Mouse (Mus musculus) stomach, embryonic 14.5 days (tissue): ENCODE data around the gene Ccdc73. TPM values are rescaled to one million over a fixed set of nuclear protein-coding genes. Genes with fewer than 3 reads are reported as not detected.

Experiments
- ATAC-seq: fragments of 200-750 bp; cut with Nextera tagmentation; 2 replicates; pipeline ENCODE4 v1.8.0; 2017; ENCODE audit warnings: low read depth, moderate TSS enrichment; ENCODE audit not compliant: insufficient number of reproducible peaks, insufficient read depth, low FRiP score
- H3K27ac ChIP-seq: fragments of 300-500 bp; sonication (generic); 2 replicates; pipeline ENCODE4 v1.5.1; 2014; ENCODE audit warnings: mild to moderate bottlenecking, low read length, moderate library complexity, mixed read lengths
- H3K27me3 ChIP-seq: fragments of 300-500 bp; sonication (generic); 2 replicates; pipeline ENCODE4 v1.6.1; 2014; ENCODE audit warnings: low read length, control low read depth, mixed read lengths; ENCODE audit not compliant: control insufficient read depth, insufficient read depth
- H3K36me3 ChIP-seq: fragments of 300-500 bp; sonication (generic); 2 replicates; pipeline ENCODE4 v1.6.1; 2014; ENCODE audit warnings: mild to moderate bottlenecking, control low read depth, low read length, moderate library complexity, mixed read lengths; ENCODE audit not compliant: control insufficient read depth, insufficient read depth
- H3K4me1 ChIP-seq: fragments of 300-500 bp; sonication (generic); 2 replicates; pipeline ENCODE4 v1.6.1; 2014; ENCODE audit warnings: low read length, control low read depth, mixed read lengths; ENCODE audit not compliant: control insufficient read depth, insufficient read depth
- H3K4me2 ChIP-seq: fragments of 300-500 bp; sonication (generic); replicated peaks from 2 replicates; pipeline ENCODE4 v1.6.1; 2014; ENCODE audit warnings: low read depth, low read length, control low read depth
- H3K4me3 ChIP-seq: fragments of 300-500 bp; sonication (generic); 2 replicates; pipeline ENCODE4 v1.5.1; 2014; ENCODE audit warnings: low read depth, low read length, control low read depth
- H3K9ac ChIP-seq: fragments of 300-500 bp; sonication (generic); replicated peaks from 2 replicates; pipeline ENCODE4 v1.6.1; 2014; ENCODE audit warnings: low read depth, mild to moderate bottlenecking, control low read depth, low read length, moderate library complexity, mixed read lengths
- H3K9me3 ChIP-seq: fragments of 300-500 bp; sonication (generic); 2 replicates; pipeline ENCODE4 v1.6.1; 2016; ENCODE audit warnings: low read depth, low read length, control low read depth; ENCODE audit not compliant: control insufficient read depth
- WGBS: fragments of 180-500 bp; shearing (Covaris S2); extraction: QIAGEN DNeasy Blood & Tissue Kit; methylation state at CpG from one replicate; pipeline ENCODE4 v1.1.7; 2014; 5-methylcytosine and 5-hydroxymethylcytosine counted together
- polyA plus RNA-seq: library from polyadenylated mRNA; unstranded; fragments of >200 nt; fragmentation: Nextera tagmentation; extraction: Ambion mirVana; gene quantifications from 2 replicates; pipeline ENCODE4 v1.2.1, GENCODE M21; 2014

Gene Ccdc73
- polyA plus RNA-seq, 1 experiment from 2014 or later = 9.2 TPM

GRCm38 (mm10) chr2:105037956-105038569 is 170.5 kb downstream of the Ccdc73 start:
- no peak overlapping the region for H3K4me3 ChIP-seq
- H3K4me1 ChIP-seq = no peaks in the 10 kb centered on the region
- H3K9ac ChIP-seq = no peak overlapping the region
- H3K9me3 ChIP-seq = no peaks in the 10 kb centered on the region
- no peaks in the 10 kb centered on the region for H3K27me3 ChIP-seq
- no peak overlapping the region for H3K4me2 ChIP-seq
- ATAC-seq = no peak
- H3K36me3 ChIP-seq = no peaks in the 10 kb centered on the region
- WGBS = 67% methylated on average over 7 of the region's 7 CpGs
- H3K27ac ChIP-seq = no peak overlapping the region

GRCm38 (mm10) chr2:105038879-105039278 is 171.3 kb downstream of the Ccdc73 start:
- ATAC-seq = no peak
- Histone ChIP-seq H3K9me3 (no peaks in the 10 kb centered on the region), H3K4me3 (no peak overlapping the region), H3K4me1 (no peaks in the 10 kb centered on the region), H3K4me2 (no peak overlapping the region), H3K9ac (no peak overlapping the region), H3K36me3 (no peaks in the 10 kb centered on the region), H3K27me3 (no peaks in the 10 kb centered on the region), H3K27ac (no peak overlapping the region)
- WGBS = 90% methylated on average over 5 of the region's 5 CpGs

GRCm38 (mm10) chr2:105040859-105041258 is 173.3 kb downstream of the Ccdc73 start:
- WGBS = 57% methylated on average over 4 of the region's 4 CpGs
- no peaks in the 10 kb centered on the region for H3K36me3 ChIP-seq

GRCm38 (mm10) chr2:105043152-105043551 is 175.5 kb downstream of the Ccdc73 start:
- H3K9me3 ChIP-seq = no peaks in the 10 kb centered on the region
- no peak overlapping the region for H3K9ac ChIP-seq
- H3K4me2 ChIP-seq = no peak overlapping the region
- no peak overlapping the region for H3K4me3 ChIP-seq
- ATAC-seq = no peak
- no peaks in the 10 kb centered on the region for H3K36me3 ChIP-seq
- no peaks in the 10 kb centered on the region for H3K27me3 ChIP-seq
- 41% methylated on average over 4 of the region's 4 CpGs for WGBS
- H3K27ac ChIP-seq = no peak overlapping the region
- H3K4me1 ChIP-seq = no peaks in the 10 kb centered on the region

More at GRCm38 (mm10) chr2:105040859-105041258, 173.3 kb downstream of the Ccdc73 start:
- H3K9me3 ChIP-seq = no peaks in the 10 kb centered on the region
- H3K4me1 ChIP-seq = no peaks in the 10 kb centered on the region
- H3K9ac ChIP-seq = no peak overlapping the region
- no peak overlapping the region for H3K4me3 ChIP-seq
- H3K27ac ChIP-seq = no peak overlapping the region
- H3K27me3 ChIP-seq = no peaks in the 10 kb centered on the region
- ATAC-seq = no peak
- H3K4me2 ChIP-seq = no peak overlapping the region

DNA sequence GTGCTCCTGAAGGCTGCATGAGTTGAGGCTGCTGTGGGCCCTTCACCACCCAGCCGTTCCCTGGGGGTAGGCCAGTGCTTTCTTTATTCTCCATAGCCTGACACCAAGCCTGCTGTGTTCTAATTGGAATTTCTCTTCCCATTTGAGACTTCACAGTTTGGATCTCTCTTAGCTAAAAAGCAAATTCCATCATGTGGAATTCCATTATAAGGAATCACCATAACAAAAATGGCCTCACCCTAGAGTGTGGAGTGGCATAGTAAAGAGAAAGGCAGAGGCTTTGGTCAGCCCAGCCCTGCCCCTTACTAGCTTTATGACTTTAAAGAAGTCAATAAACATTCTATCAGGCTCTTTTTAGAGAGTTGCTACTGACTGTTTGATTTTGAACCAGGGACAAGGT is 180.7 kb downstream of the Ccdc73 start:
- H3K4me2 ChIP-seq = no peak overlapping the region
- no peaks in the 10 kb centered on the region for H3K27me3 ChIP-seq
- H3K9me3 ChIP-seq = no peaks in the 10 kb centered on the region
- H3K9ac ChIP-seq = no peak overlapping the region
- ATAC-seq = no peak
- H3K36me3 ChIP-seq = no peaks in the 10 kb centered on the region
- H3K27ac ChIP-seq = no peak overlapping the region
- WGBS = 30% methylated on average over 1 of the region's 1 CpGs
- no peak overlapping the region for H3K4me3 ChIP-seq
- peaks cover 1% of the 10 kb centered on the region; the same call in 1 of the 2 replicates for H3K4me1 ChIP-seq

GRCm38 (mm10) chr2:105055529-105055928 is 187.9 kb downstream of the Ccdc73 start:
- no peaks in the 10 kb centered on the region for H3K27me3 ChIP-seq
- 45% methylated on average over 1 of the region's 1 CpGs for WGBS
- no peak for ATAC-seq

GRCm38 (mm10) chr2:105058577-105059116 is 191.0 kb downstream of the Ccdc73 start:
- Histone ChIP-seq H3K36me3 (no peaks in the 10 kb centered on the region), H3K27ac (no peak overlapping the region), H3K9me3 (no peaks in the 10 kb centered on the region), H3K4me1 (0 out of 2 replicates have a peak, but pooled peaks cover 6% of the 10 kb centered on the region), H3K4me2 (no peak overlapping the region), H3K27me3 (no peaks in the 10 kb centered on the region), H3K4me3 (no peak overlapping the region), H3K9ac (no peak overlapping the region)
- ATAC-seq = no peak
- 50% methylated on average over 7 of the region's 7 CpGs for WGBS

More at GRCm38 (mm10) chr2:105055529-105055928, 187.9 kb downstream of the Ccdc73 start:
- Histone ChIP-seq H3K36me3 (no peaks in the 10 kb centered on the region), H3K4me1 (peaks cover 9% of the 10 kb centered on the region; the same call in 1 of the 2 replicates), H3K9ac (no peak overlapping the region), H3K27ac (no peak overlapping the region), H3K4me2 (no peak overlapping the region), H3K9me3 (no peaks in the 10 kb centered on the region), H3K4me3 (no peak overlapping the region)

GRCm38 (mm10) chr2:105062741-105063372 is 195.3 kb downstream of the Ccdc73 start:
- Histone ChIP-seq H3K27me3 (no peaks in the 10 kb centered on the region), H3K9ac (no peak overlapping the region), H3K4me1 (0 out of 2 replicates have a peak, but pooled peaks cover 3% of the 10 kb centered on the region), H3K9me3 (no peaks in the 10 kb centered on the region), H3K4me3 (no peak overlapping the region), H3K27ac (no peak overlapping the region), H3K4me2 (no peak overlapping the region), H3K36me3 (no peaks in the 10 kb centered on the region)
- 47% methylated on average over 7 of the region's 7 CpGs for WGBS
- no peak for ATAC-seq
